Mouse (Mus musculus) bone marrow macrophage, adult 2 months (primary cell): ENCODE results near the gene Epb41l1.

Experiments
- CTCF ChIP-seq: IDR thresholded peaks from 2 replicates; pipeline ENCODE4 v1.5.1; 2012; ENCODE audit warnings: low read depth, mild to moderate bottlenecking, low read length, moderate library complexity
- POLR2A ChIP-seq: IDR thresholded peaks from 2 replicates; pipeline ENCODE4 v1.6.1; 2012; ENCODE audit warnings: mild to moderate bottlenecking, low read depth, low read length, borderline replicate concordance

DNA sequence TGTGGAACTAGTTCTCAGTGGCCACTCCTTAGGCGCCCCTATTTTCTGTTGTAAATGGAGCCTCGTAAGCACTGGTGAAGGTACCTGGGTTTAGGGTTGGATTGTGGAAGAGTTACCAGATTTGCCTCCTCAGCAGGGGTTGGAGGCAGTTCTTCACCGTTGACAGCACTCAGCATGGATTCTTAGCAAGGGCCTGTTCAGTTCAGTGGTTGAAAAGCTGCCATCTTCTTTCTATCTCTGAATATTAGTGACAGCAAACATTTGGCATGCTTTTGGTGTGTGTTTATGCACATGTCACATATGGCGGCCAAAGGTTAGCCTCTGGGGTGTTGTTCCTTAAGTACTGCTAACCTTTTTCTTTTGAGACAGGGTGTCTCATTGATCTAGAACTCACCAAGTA, 131.7 kb downstream of the Epb41l1 start:
- TF ChIP-seq CTCF (no peak), POLR2A (no peak)
